Mouse (Mus musculus) CH12.LX (cell line): ENCODE results near the gene Tagln3. TPM values are rescaled to one million over a fixed set of nuclear protein-coding genes. Genes with fewer than 3 reads are reported as not detected.

ENCODE experiments used
- DNase-seq: peaks from one replicate; pipeline ENCODE4 v3.0.0-alpha.2; 2013; ENCODE audit errors: extremely low read depth
- H3K27ac ChIP-seq: 2 replicates; pipeline ENCODE4 v1.5.1; 2012; ENCODE audit warnings: low read depth, mild to moderate bottlenecking, control low read depth, moderate library complexity; ENCODE audit not compliant: insufficient read depth
- H3K27me3 ChIP-seq: replicated peaks from 2 replicates; pipeline ENCODE3; 2012; ENCODE audit warnings: inconsistent platforms
- H3K36me3 ChIP-seq, 2 experiments: replicated peaks in 1 of 2; 2 replicates each; pipeline versions ENCODE3 to v1.6.1; 2012; ENCODE audit warnings: inconsistent platforms in 1 of 2, low read length in 1 of 2, mild to moderate bottlenecking in 1 of 2, mixed read lengths in 1 of 2, moderate library complexity in 1 of 2; ENCODE audit not compliant: control insufficient read depth in 1 of 2, insufficient read depth in 1 of 2
- H3K4me1 ChIP-seq, 2 experiments: 2 replicates each; pipeline ENCODE4 v1.6.1; 2012; ENCODE audit warnings: inconsistent platforms in 1 of 2, moderate library complexity in 1 of 2; ENCODE audit not compliant: insufficient read depth in 2 of 2, control insufficient read depth in 1 of 2
- H3K4me2 ChIP-seq: 2 replicates; pipeline ENCODE4 v1.6.1; 2012; ENCODE audit warnings: low read depth, mild to moderate bottlenecking, control low read depth; ENCODE audit not compliant: poor library complexity, insufficient read depth, severe bottlenecking
- H3K4me3 ChIP-seq, 3 experiments: fragments of 150-350 bp in 1 of 3; sonication (generic) in 1 of 3; replicated peaks in 1 of 3; 2 replicates each; pipeline versions ENCODE3 to v1.5.1; 2011 to 2012; ENCODE audit warnings: low read depth in 2 of 3, low read length in 2 of 3, mild to moderate bottlenecking in 2 of 3, moderate library complexity in 2 of 3, control low read depth in 1 of 3, improper control_type of control experiment in 1 of 3, inconsistent platforms in 1 of 3, mixed read lengths in 1 of 3; ENCODE audit not compliant: poor library complexity in 1 of 3
- H3K79me2 ChIP-seq: replicated peaks from 2 replicates; pipeline ENCODE4 v1.6.1; 2012; ENCODE audit warnings: mild to moderate bottlenecking, moderate library complexity; ENCODE audit not compliant: control insufficient read depth, poor library complexity, insufficient read depth, severe bottlenecking; ENCODE audit errors: extremely low read depth
- H3K9ac ChIP-seq: 2 replicates; pipeline ENCODE4 v1.6.1; 2012; ENCODE audit warnings: low read depth, mild to moderate bottlenecking, control low read depth, moderate library complexity; ENCODE audit not compliant: insufficient read depth
- H3K9me3 ChIP-seq: replicated peaks from 2 replicates; pipeline ENCODE3; 2012; ENCODE audit warnings: low read length, inconsistent platforms, mixed read lengths
- CHD2 ChIP-seq: IDR thresholded peaks from 2 replicates; pipeline ENCODE4 v1.6.1; 2011; ENCODE audit warnings: low read length, improper control_type of control experiment
- CTCF ChIP-seq, 2 experiments: IDR thresholded peaks in 1 of 2; conservative IDR thresholded peaks in 1 of 2; 2 replicates each; pipeline ENCODE4 v1.5.1; 2011 to 2012; ENCODE audit warnings: low read depth in 2 of 2, low read length in 2 of 2, improper control_type of control experiment in 1 of 2, inconsistent platforms in 1 of 2, mild to moderate bottlenecking in 1 of 2, moderate library complexity in 1 of 2
- E2F4 ChIP-seq: IDR thresholded peaks from 2 replicates; pipeline ENCODE4 v1.6.1; 2011; ENCODE audit warnings: low read depth, low read length, improper control_type of control experiment; ENCODE audit not compliant: insufficient replicate concordance
- ELF1 ChIP-seq: IDR thresholded peaks from 2 replicates; pipeline ENCODE4 v1.6.1; 2014; ENCODE audit warnings: low read depth, mild to moderate bottlenecking, inconsistent platforms, low read length, improper control_type of control experiment
- EP300 ChIP-seq: IDR thresholded peaks from 2 replicates; pipeline ENCODE4 v1.6.1; 2011; ENCODE audit warnings: low read length, improper control_type of control experiment
- ETS1 ChIP-seq: conservative IDR thresholded peaks from 2 replicates; pipeline ENCODE4 v1.6.1; 2012; ENCODE audit warnings: low read depth, mild to moderate bottlenecking, inconsistent platforms, low read length, improper control_type of control experiment, moderate library complexity
- HCFC1 ChIP-seq: IDR thresholded peaks from 2 replicates; pipeline ENCODE4 v1.6.1; 2012; ENCODE audit warnings: low read depth, mild to moderate bottlenecking, inconsistent platforms, low read length, improper control_type of control experiment
- IRF4 ChIP-seq: IDR thresholded peaks from 2 replicates; pipeline ENCODE4 v1.6.1; 2014; ENCODE audit warnings: low read depth, mild to moderate bottlenecking, inconsistent platforms, low read length, improper control_type of control experiment
- JUN ChIP-seq: IDR thresholded peaks from 2 replicates; pipeline ENCODE4 v1.6.1; 2011; ENCODE audit warnings: low read depth, mild to moderate bottlenecking, low read length, improper control_type of control experiment, moderate library complexity; ENCODE audit not compliant: insufficient read depth
- JUND ChIP-seq: conservative IDR thresholded peaks from 2 replicates; pipeline ENCODE4 v1.6.1; 2011; ENCODE audit warnings: low read depth, low read length, improper control_type of control experiment
- KAT2A ChIP-seq: IDR thresholded peaks from 2 replicates; pipeline ENCODE4 v1.6.1; 2012; ENCODE audit warnings: low read length, improper control_type of control experiment, inconsistent platforms; ENCODE audit not compliant: insufficient replicate concordance
- MAFK ChIP-seq: IDR thresholded peaks from 2 replicates; pipeline ENCODE4 v1.6.1; 2011; ENCODE audit warnings: low read length, improper control_type of control experiment; ENCODE audit not compliant: insufficient replicate concordance
- MEF2A ChIP-seq: IDR thresholded peaks from 2 replicates; pipeline ENCODE4 v1.6.1; 2014; ENCODE audit warnings: low read depth, mild to moderate bottlenecking, inconsistent platforms, low read length, improper control_type of control experiment, borderline replicate concordance
- MYC ChIP-seq: IDR thresholded peaks from 2 replicates; pipeline ENCODE4 v1.6.1; 2011; ENCODE audit warnings: low read depth, mild to moderate bottlenecking, improper control_type of control experiment, low read length
- NELFE ChIP-seq: IDR thresholded peaks from 2 replicates; pipeline ENCODE4 v1.6.1; 2011; ENCODE audit warnings: low read depth, low read length, improper control_type of control experiment
- POLR2A ChIP-seq: IDR thresholded peaks from 2 replicates; pipeline ENCODE4 v1.6.1; 2011; ENCODE audit warnings: low read depth, mild to moderate bottlenecking, improper control_type of control experiment, low read length
- POLR2AphosphoS2 ChIP-seq: IDR thresholded peaks from 2 replicates; pipeline ENCODE4 v1.6.1; 2011; ENCODE audit warnings: low read depth, low read length, improper control_type of control experiment
- RAD21 ChIP-seq: IDR thresholded peaks from 2 replicates; pipeline ENCODE4 v1.6.1; 2011; ENCODE audit warnings: low read depth, mild to moderate bottlenecking, low read length, improper control_type of control experiment, moderate library complexity
- SIN3A ChIP-seq: IDR thresholded peaks from 2 replicates; pipeline ENCODE4 v1.6.1; 2012; ENCODE audit warnings: low read length, improper control_type of control experiment, inconsistent platforms
- TBP ChIP-seq: conservative IDR thresholded peaks from 2 replicates; pipeline ENCODE4 v1.6.1; 2011; ENCODE audit warnings: low read depth, low read length, improper control_type of control experiment
- UBTF ChIP-seq: IDR thresholded peaks from 2 replicates; pipeline ENCODE4 v1.6.1; 2012; ENCODE audit warnings: low read depth, mild to moderate bottlenecking, inconsistent platforms, low read length, improper control_type of control experiment, moderate library complexity
- USF1 ChIP-seq: IDR thresholded peaks from 2 replicates; pipeline ENCODE4 v1.6.1; 2014; ENCODE audit warnings: low read depth, mild to moderate bottlenecking, inconsistent platforms, low read length, improper control_type of control experiment
- dilution Hi-C: fragments of 300-500 bp; cut with MboI; formaldehyde crosslinking; loops from 2 replicates; pipeline ENCODE4 v1.14.3; 2020; ENCODE audit warnings: low sequenced_read_pairs; ENCODE audit not compliant: extremely low pct_unique_long_range_greater_than_20kb, extremely low pct_ligation_motif_present
- in situ Hi-C: fragments of 300-500 bp; cut with MboI; formaldehyde crosslinking; loops from 3 replicates; pipeline ENCODE4 v1.14.3; 2019; ENCODE audit warnings: low sequenced_read_pairs, low pct_ligation_motif_present, low pct_unique_long_range_greater_than_20kb, mixed read lengths
- polyA plus RNA-seq: library from polyadenylated mRNA; unstranded; fragments of >175 nt; gene quantifications from 2 replicates; pipeline ENCODE4 v1.2.1, GENCODE M21; 2012; ENCODE audit warnings: low read depth; ENCODE audit not compliant: insufficient read length
- total RNA-seq, 2 experiments: library from RNA; depleted of rRNA; stranded (reverse); fragments of 300-350 nt in 1 of 2; fragments of >200 nt in 1 of 2; gene quantifications; 2 replicates each; pipeline ENCODE4 v1.2.3; 2012 to 2014

Gene Tagln3
- total and polyA plus RNA-seq, 3 experiments, result 0.17 to 0.69 (median 0.19) TPM

DNA sequence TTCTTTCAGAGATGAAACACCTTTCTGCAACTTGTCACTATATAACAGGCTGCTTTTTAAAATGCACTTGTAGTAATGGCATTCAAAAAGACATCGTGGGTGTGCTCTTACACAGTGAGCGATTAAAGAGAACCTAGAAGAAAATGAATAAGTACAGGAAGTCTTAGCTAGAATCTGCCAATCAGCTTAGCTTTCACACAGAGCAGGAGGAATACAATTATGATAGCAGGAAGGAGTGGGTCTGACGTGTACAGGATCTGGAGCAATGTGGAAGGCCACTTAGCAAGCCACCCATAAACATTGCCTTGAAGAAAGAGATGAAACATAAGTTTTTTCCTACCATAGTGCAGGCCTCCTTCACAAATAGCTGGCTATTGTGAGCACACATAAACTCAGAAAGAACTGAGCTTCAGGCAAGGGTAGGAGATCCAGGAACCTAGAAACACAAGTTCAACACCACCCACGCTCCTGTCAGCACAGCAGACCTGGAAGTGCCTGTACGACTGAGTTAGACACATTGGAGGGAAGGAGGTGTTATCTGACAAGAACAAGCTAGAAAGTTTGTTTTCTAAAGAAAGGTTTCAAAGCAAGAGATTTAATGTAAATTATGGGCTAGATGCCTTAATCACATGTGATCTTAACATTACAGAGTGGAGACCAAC lies 9.8 kb downstream of the Tagln3 start:
- Histone ChIP-seq H3K27me3 (no peaks in the 10 kb centered on the region), H3K4me3 (no peak overlapping the region), H3K9me3 (no peaks in the 10 kb centered on the region), H3K36me3 (peaks cover 3 to 50% of the 10 kb centered on the region in 2 experiments), H3K27ac (no peak overlapping the region), H3K4me1 (peaks cover 0 to 6% of the 10 kb centered on the region in 2 experiments; a peak in 1 of 4 replicates), H3K9ac (no peak overlapping the region), H3K79me2 (no peaks in the 10 kb centered on the region), H3K4me2 (no peak overlapping the region)
- TF ChIP-seq MEF2A (no peak), TBP (no peak), JUN (no peak), MAFK (no peak), USF1 (no peak), ELF1 (no peak)
- in situ Hi-C loops, result no loop called here
- DNase-seq, result no peak
- dilution Hi-C loops, result no loop called here

GRCm38 (mm10) chr16:45713878-45714277 lies 10.5 kb downstream of the Tagln3 start:
- peaks cover 3 to 43% of the 10 kb centered on the region in 2 experiments for H3K36me3 ChIP-seq
- no peaks in the 10 kb centered on the region for H3K9me3 ChIP-seq
- peaks cover 0 to 6% of the 10 kb centered on the region in 2 experiments; a peak in 1 of 4 replicates for H3K4me1 ChIP-seq
- H3K4me2 ChIP-seq, result no peak overlapping the region
- H3K9ac ChIP-seq, result no peak overlapping the region
- no peaks in the 10 kb centered on the region for H3K27me3 ChIP-seq
- H3K27ac ChIP-seq, result no peak overlapping the region
- in situ Hi-C loops (no loop called here), dilution Hi-C loops (no loop called here)
- no peaks in the 10 kb centered on the region for H3K79me2 ChIP-seq
- no peak overlapping the region for H3K4me3 ChIP-seq
- DNase-seq, result no peak
- no peak for TF ChIP-seq CTCF (conservative IDR thresholded peaks at IDR 0.05 in 1 of 2, IDR thresholded peaks at IDR 0.05 in 1 of 2; ENCODE audit: low read depth in 2 of 2, low read length in 2 of 2)
- TF ChIP-seq EP300, result no peak
- no peak for TF ChIP-seq KAT2A
- no peak for TF ChIP-seq JUND
- no peak for TF ChIP-seq NELFE
- TF ChIP-seq POLR2AphosphoS2, result no peak
- TF ChIP-seq HCFC1, result no peak
- no peak for TF ChIP-seq IRF4
- TF ChIP-seq CHD2, result no peak
- TF ChIP-seq MEF2A, result no peak
- TF ChIP-seq E2F4, result no peak
- no peak for TF ChIP-seq RAD21
- no peak for TF ChIP-seq USF1
- no peak for TF ChIP-seq UBTF
- TF ChIP-seq POLR2A, result no peak
- no peak for TF ChIP-seq MAFK
- no peak for TF ChIP-seq SIN3A
- TF ChIP-seq ETS1, result no peak
- TF ChIP-seq MYC, result no peak
- no peak for TF ChIP-seq JUN
